In the genomic region with DNA sequence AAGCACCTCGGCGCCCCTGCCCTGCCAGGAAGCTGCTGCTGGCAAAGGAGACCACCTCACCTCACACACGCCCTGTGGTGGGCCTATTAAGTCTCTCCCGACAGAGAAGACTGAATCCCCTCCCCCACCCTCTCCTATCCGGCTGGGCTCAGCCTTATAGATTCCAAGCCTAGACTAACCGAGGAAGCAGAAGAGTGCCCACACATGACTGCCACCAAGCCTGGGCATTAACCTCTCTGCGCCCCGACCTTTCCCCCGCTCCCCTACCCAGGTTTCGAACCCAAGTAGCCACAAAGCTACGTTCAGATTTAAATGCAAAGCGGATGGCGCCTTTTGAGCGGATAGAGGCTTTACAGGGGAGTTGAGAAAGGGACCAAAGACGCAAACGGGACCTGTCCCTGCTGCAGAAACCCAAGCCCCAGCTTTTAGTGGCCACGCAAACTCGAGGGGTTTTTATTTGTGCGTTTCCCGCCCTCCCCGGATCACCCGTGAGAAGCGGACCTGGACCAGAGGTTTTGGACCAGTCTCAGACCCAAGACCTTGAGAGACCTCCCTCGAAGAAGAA, we compare ENCODE assay signal across 8 mouse cellular contexts. TPM values are rescaled to one million over a fixed set of nuclear protein-coding genes. Genes with fewer than 3 reads are reported as not detected.
DNase-seq lines count a peak whose midpoint lies in the region; ATAC-seq and TF ChIP-seq lines count a peak whose summit lies in the region.

No protein-coding gene starts in this region.

- peaks cover 40% of the 10 kb centered on the region for H3K27me3 ChIP-seq in lung, embryonic 14.5 days (ENCODE audit: insufficient read depth, low read length)
- peaks cover 97% of the 10 kb centered on the region for H3K27me3 ChIP-seq in embryonic facial prominence, embryonic 13.5 days
- peaks cover 69% of the 10 kb centered on the region for H3K27me3 ChIP-seq in limb, embryonic 11.5 days (ENCODE audit: control insufficient read depth, insufficient read depth, low read length)

- H3K4me1 ChIP-seq in lung, embryonic 14.5 days (ENCODE audit: insufficient read depth) = peaks cover 3% of the 10 kb centered on the region; the same call in 1 of the 2 replicates
- H3K4me1 ChIP-seq in embryonic facial prominence, embryonic 13.5 days = peaks cover 70% of the 10 kb centered on the region
- peaks cover 25% of the 10 kb centered on the region for H3K4me1 ChIP-seq in limb, embryonic 11.5 days (ENCODE audit: control insufficient read depth, insufficient read depth, low read length)

- H3K4me2 ChIP-seq in lung, embryonic 14.5 days = peak overlapping the region; percentile 73
- H3K4me2 ChIP-seq in embryonic facial prominence, embryonic 13.5 days = peak overlapping the region; percentile 64
- H3K4me2 ChIP-seq in limb, embryonic 11.5 days (ENCODE audit: low read depth, severe bottlenecking) = peak overlapping the region; percentile 42

- 3% methylated on average over 24 of the region's 24 CpGs for WGBS in lung, embryonic 14.5 days
- WGBS in embryonic facial prominence, embryonic 13.5 days = 1% methylated on average over 24 of the region's 24 CpGs
- WGBS in limb, embryonic 11.5 days = under 1% methylated on average over 20 of the region's 24 CpGs

- peak overlapping the region; percentile 74 for H3K9ac ChIP-seq in lung, embryonic 14.5 days
- peak overlapping the region; percentile 79 for H3K9ac ChIP-seq in embryonic facial prominence, embryonic 13.5 days
- H3K9ac ChIP-seq in limb, embryonic 11.5 days (ENCODE audit: low read length) = peak overlapping the region; percentile 78

- no peak for TF ChIP-seq CTCF in lung, embryonic 14.5 days (IDR thresholded peaks at IDR 0.05; ENCODE audit: low read depth)

- no peaks in the 10 kb centered on the region for H3K9me3 ChIP-seq in lung, embryonic 14.5 days (ENCODE audit: low read depth, low read length)
- no peaks in the 10 kb centered on the region for H3K9me3 ChIP-seq in embryonic facial prominence, embryonic 13.5 days
- H3K9me3 ChIP-seq in limb, embryonic 11.5 days (ENCODE audit: control insufficient read depth, low read length) = no peaks in the 10 kb centered on the region

- H3K36me3 ChIP-seq in lung, embryonic 14.5 days (ENCODE audit: insufficient read depth) = no peaks in the 10 kb centered on the region
- no peaks in the 10 kb centered on the region for H3K36me3 ChIP-seq in embryonic facial prominence, embryonic 13.5 days
- H3K36me3 ChIP-seq in limb, embryonic 11.5 days (ENCODE audit: control insufficient read depth, insufficient read depth, low read length) = no peaks in the 10 kb centered on the region

- no peak for ATAC-seq in lung, embryonic 14.5 days (ENCODE audit: insufficient read depth)
- ATAC-seq in embryonic facial prominence, embryonic 13.5 days (ENCODE audit: insufficient number of reproducible peaks, insufficient read depth, low FRiP score, low TSS enrichment, low read depth) = no peak
- 0 out of 2 replicates have a peak, but pooled peaks have one; percentile 24 for ATAC-seq in limb, embryonic 11.5 days (ENCODE audit: insufficient number of reproducible peaks, low FRiP score, low TSS enrichment, low read depth)

- peak overlapping the region; percentile 38; the same call in 1 of the 2 replicates for H3K27ac ChIP-seq in lung, embryonic 14.5 days (ENCODE audit: low read depth)
- peak overlapping the region; percentile 93 for H3K27ac ChIP-seq in embryonic facial prominence, embryonic 13.5 days
- peak overlapping the region; percentile 92 for H3K27ac ChIP-seq in limb, embryonic 11.5 days (replicated peaks; ENCODE audit: low read depth, low read length)

- DNase-seq in lung, embryonic 14.5 days = peak; percentile 23
- no peak for DNase-seq in lung, postnatal 25 days (ENCODE audit: low spot score)
- peak; percentile 47 for DNase-seq in limb, embryonic 11.5 days (ENCODE audit: low spot score)
- peak; percentile 36 for DNase-seq in retina, postnatal 1 day
- DNase-seq in testis, postnatal 14 days (ENCODE audit: low spot score) = no peak
- DNase-seq in spleen, adult 18-20 months = no peak
- DNase-seq in kidney, adult 8-10 months = no peak

- H3K4me3 ChIP-seq in lung, embryonic 14.5 days (ENCODE audit: low read depth, low read length) = peak overlapping the region; percentile 58
- peak overlapping the region; percentile 58 for H3K4me3 ChIP-seq in embryonic facial prominence, embryonic 13.5 days
- H3K4me3 ChIP-seq in limb, embryonic 11.5 days (ENCODE audit: low read depth, low read length) = peak overlapping the region; percentile 56

RNA-seq across cellular contexts. Expression of gene Bcor, which starts 33.0 kb away (rescaled TPM):
- 27.8 and 28.9 TPM in 2 replicates for polyA plus RNA-seq in lung, embryonic 14.5 days (2014; fragmentation: Nextera tagmentation; extraction: Ambion mirVana)
- 16.7 and 17.4 TPM in 2 replicates for polyA plus RNA-seq in embryonic facial prominence, embryonic 13.5 days (2015; fragmentation: Nextera tagmentation; extraction: Ambion mirVana)
- polyA plus RNA-seq in limb, embryonic 11.5 days (2014; fragmentation: Nextera tagmentation; extraction: Ambion mirVana) = 26.6 and 30.5 TPM in 2 replicates

Comparison
In these comparisons a context has a peak if more than half of its experiments do, and no peak if none do; other contexts are left out.
1. DNase-seq: peak in lung, embryonic 14.5 days (single experiment), limb, embryonic 11.5 days (single experiment) and retina, postnatal 1 day (single experiment); none in lung, postnatal 25 days (single experiment), testis, postnatal 14 days (single experiment), spleen, adult 18-20 months (0 of 2) and kidney, adult 8-10 months (0 of 2).
2. H3K27ac ChIP-seq: peak in every context shown above with its lines; median percentile 93 in embryonic facial prominence, embryonic 13.5 days; 92 in limb, embryonic 11.5 days; 38 in lung, embryonic 14.5 days.
3. Peak in every context shown above with its lines, with median percentiles within 50 percentile points of each other: H3K4me2 ChIP-seq, H3K4me3 ChIP-seq and H3K9ac ChIP-seq.